Mouse (Mus musculus): ENCODE measurements around the gene Kdm4c.
A peak's percentile ranks its signal among the peaks of the same experiment; 100 is the strongest.
"Not testable (repeated sequence)": the region's sequence is repeated elsewhere in the genome, so short reads cannot be mapped to it uniquely, and the experiment has no call there.

The Kdm4c gene

GRCm38 (mm10) chr4:74242176-74242575, at the start of gene Kdm4c:
Gene Kdm4c (plus strand): TSS chr4:74242497.
- no peak for DNase-seq (ENCODE audit: low spot score)

DNA sequence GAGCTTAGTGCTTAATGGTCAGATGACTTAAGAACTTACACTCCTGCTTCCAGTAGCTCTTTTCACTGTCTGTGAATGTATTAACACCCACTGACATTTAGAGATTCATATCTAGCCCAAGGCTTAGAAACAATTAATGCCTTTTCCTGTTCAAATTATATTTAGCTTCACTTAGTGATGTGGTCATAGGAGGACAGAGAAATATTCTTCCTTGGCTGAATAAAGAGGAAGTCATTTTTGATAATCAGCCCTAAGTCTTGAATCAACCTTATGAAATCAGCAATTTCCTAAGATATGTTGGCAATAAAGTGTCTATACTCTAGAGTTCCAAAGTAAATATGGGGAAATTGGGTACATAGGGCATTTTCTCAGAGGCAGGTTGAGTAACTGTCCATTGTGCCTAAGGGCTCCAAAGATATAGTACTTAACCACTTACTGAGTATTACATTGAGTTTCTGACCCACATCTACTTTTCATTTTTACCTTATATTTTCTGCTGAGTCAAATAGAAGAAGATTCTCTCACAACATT, 41.0 kb upstream of the Kdm4c start:
- DNase-seq (ENCODE audit: low spot score), result no peak

- not testable (repeated sequence) for DNase-seq (ENCODE audit: low spot score)
These were observed 20.5 kb upstream of the Kdm4c start for GRCm38 (mm10) chr4:74221780-74222179.

- DNase-seq (ENCODE audit: low spot score), result no peak
These were observed 19.9 kb upstream of the Kdm4c start for GRCm38 (mm10) chr4:74222360-74222759.

DNA sequence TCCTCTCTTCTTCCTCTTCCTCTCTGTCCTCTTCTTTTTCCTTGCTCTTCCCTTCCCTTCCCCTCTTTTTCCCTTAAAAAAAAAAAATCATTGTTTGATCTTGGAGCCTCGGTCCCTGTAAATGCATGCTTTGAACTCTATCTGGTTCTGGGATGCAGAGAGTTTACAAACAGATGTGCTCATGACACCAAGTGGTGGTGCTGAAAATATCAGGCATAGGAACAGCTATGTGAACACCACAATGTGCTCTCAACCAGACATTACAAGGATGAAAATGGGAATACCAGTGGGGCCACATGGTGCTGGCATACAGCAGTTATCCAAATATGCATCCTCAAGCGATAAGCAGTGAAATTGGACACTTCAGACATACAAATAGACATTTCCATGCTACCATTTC, 18.1 kb upstream of the Kdm4c start:
- DNase-seq (ENCODE audit: low spot score), result no peak

DNA sequence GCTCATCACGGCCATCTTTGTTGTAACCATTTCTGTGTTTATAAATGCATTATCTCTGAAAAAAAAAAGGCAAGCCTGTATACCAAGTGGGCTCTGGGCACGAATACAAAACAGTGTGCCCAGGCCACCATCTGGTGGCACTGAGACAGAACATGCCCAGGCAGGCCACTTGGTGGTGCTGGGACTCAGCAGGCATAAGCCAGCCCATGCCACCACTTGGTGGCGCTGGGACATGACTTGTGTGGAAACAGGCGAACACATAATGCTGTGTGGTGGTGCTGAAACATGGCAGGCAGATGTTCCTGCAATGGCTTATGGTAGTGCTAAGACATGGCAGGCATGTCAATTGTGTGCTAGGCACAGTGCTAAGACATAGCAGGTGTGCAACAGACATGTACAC, 11.3 kb upstream of the Kdm4c start:
- DNase-seq (ENCODE audit: low spot score), result no peak

DNA sequence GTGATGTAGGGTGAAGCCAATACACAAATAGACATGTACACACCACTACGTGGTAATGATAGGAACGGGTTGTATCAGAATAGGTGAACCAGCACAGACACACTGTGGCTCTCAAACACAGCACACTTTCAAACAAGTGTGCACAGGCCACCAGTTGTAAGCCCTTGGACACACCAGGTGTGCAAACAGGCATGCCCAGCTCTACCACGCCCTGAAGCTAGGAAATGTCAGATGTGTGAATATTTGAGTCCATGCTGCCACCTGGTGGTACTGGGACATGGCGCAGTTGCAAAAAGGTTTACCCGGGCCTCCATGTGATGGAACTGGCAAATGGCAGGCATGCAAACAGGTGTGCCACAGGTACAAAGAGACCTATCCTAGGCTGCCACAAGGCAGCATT, 10.9 kb upstream of the Kdm4c start:
- DNase-seq (ENCODE audit: low spot score), result peak; percentile 36

DNA sequence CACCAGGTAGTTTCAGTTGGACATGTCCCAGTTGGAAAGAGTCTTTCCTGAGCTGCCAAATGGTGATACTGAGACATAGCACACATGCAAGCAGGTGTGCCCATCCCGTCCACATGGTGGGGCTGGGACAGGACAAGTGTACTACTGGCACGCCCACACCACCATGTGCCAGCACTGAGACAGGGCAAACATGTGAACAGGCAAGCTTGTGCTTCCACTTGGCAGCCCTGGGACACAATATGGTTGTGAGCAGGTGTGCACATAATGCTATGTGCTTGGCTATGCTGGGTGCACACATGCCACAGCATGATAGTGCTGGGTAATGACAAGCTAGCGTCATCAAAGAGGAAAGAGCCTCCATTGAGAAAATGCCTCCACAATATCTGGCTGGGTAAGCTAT, 8.8 kb upstream of the Kdm4c start:
- no peak for DNase-seq (ENCODE audit: low spot score)

GRCm38 (mm10) chr4:74251348-74252244, 9.3 kb downstream of the Kdm4c start:
- DNase-seq (ENCODE audit: low spot score), result peak; percentile 90

DNA sequence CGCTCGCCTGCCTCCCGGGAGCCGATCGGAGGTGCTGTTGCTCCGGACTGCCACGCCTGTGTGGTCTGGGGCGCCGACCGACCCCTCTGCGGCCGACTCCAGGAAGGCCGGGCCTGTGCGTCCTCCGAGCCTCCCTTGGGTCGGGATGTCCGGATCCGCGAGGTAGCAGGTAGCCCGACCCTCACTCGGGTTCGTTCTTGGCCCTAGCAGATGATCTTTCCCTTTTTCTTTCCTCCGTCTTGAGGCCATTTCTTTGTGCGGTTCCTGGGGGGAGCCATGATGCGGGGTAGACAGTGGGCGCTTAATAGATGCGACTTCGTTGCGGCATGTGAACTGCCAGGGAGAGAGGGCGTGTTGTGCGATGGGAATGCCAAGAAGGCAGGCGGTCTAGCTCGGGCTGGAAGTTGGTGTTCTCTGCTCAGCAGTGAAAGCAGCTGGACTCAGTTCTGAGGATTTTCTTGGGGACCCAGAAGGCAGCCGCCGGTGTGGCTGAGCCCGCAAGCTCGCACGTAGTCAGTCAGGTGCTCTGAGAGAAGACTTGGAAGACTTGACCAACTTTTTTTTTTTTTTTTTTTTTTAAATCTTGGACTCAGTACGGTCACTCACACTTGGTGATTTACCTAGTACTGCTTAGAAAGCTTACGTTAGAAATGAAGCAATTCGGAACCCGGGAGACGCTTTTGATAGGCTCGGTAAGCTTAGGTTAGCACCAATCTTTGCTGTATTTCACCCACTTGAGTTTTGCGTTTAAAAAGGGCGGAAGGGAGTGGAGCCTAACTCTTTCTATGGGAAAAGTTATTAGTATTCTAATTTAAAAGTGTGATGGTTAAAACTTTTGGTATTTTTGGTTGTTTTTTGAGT, 10.2 kb downstream of the Kdm4c start:
- DNase-seq (ENCODE audit: low spot score), result peak; percentile 26

DNA sequence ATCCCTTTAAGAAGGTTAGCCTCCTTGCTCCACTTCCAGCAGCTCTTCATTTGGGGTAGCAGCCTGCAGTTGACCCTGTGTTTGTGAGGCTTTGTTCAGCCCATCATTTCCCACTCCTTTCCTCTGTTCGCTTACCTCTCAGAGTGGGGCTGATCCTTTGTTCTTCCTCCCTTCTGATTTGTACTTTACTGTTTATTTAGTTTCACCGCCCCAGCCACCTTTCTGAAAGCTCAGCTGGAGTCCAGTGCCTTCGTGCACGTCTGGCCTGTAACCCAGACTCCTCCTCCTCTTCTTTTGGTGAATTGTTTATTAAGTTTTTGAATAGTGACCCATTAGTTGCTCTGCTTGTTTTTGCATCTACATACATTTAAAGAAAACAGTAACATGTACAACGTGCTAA, 15.6 kb downstream of the Kdm4c start:
- DNase-seq (ENCODE audit: low spot score), result no peak

GRCm38 (mm10) chr4:74258538-74258937, 16.2 kb downstream of the Kdm4c start:
- no peak for DNase-seq (ENCODE audit: low spot score)

DNA sequence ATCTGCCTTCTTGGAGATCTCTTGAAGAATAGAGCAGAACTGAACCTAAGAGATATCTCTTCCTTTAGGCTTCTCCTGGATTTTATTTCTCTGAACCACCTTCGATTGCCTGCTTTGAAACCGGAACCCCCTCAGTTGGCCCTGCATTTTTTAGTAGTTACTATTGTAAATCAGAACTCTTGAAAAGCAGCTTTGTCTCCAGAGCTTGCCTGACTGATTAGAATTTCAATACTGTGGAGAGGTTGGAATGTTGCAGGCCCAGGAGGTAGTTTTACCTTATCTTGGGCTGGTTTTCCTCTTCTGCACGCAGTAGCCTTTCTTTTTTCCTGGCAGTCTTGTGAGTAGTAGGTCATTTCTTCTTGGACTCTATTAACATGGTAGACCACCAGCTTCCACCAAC, 17.0 kb downstream of the Kdm4c start:
- DNase-seq (ENCODE audit: low spot score), result no peak

DNA sequence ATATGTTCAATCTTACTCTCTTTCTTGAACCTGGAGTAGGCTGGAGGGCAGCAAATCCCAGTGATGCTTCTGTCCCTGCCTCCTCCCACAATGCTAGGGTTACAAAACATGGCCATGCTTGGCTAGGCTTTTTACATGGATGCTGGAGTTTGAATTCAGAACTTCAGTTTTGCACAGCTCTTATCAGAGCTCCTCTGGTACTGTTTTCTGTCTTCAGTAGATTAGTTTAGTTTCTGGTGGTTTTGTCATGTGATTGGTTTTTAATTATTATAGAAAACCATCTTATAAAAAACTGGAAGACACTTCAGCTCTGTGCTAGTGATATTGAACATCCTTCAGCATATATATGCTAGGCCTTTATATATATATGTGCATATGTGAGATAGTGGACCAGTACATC, 19.6 kb downstream of the Kdm4c start:
- no peak for DNase-seq (ENCODE audit: low spot score)

GRCm38 (mm10) chr4:74264428-74264955, 22.2 kb downstream of the Kdm4c start:
- DNase-seq (ENCODE audit: low spot score), result no peak

- DNase-seq (ENCODE audit: low spot score), result no peak
These were observed 28.9 kb downstream of the Kdm4c start for GRCm38 (mm10) chr4:74271180-74271579.

DNA sequence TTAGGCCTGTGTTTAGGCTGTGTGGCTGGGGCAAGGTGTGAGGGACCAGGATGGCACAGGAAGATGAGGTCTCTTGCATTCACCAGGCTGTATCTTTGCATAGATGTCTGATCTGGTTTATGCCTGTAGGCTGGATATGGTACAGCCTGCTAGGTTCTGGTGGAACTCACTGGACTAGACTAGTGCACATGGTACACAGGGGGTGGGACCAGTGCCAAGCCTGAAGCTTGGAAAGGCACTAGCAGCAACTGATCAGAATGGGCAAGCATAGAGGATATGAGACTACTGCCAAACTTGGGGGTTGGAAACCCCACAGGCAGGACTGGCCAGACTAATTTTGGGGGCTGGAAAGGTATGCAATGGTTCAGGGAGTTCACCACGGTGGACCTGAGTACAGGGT, 35.2 kb downstream of the Kdm4c start:
- no peak for DNase-seq (ENCODE audit: low spot score)

DNA sequence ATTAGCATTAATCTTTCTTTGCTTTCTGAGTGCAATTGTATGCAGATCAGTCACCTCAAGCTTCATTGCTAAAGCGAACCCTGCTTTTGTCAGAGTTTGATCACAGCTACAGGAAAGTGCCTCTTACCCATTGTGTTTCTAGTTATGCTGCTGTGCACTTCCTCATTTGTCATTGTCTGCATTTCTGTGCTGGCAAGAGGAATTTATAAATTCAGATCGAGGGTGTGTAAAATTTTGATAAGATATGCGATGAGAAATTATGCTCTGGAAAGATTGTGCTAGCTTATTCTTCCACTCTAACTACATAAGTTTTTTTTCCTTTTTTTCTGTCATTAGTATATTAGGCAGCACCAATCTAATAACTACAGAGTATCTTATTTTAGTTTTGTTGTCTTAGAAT, 37.9 kb downstream of the Kdm4c start:
- no peak for DNase-seq (ENCODE audit: low spot score)

- DNase-seq (ENCODE audit: low spot score), result no peak
These were observed 45.6 kb downstream of the Kdm4c start for GRCm38 (mm10) chr4:74287851-74288250.

DNA sequence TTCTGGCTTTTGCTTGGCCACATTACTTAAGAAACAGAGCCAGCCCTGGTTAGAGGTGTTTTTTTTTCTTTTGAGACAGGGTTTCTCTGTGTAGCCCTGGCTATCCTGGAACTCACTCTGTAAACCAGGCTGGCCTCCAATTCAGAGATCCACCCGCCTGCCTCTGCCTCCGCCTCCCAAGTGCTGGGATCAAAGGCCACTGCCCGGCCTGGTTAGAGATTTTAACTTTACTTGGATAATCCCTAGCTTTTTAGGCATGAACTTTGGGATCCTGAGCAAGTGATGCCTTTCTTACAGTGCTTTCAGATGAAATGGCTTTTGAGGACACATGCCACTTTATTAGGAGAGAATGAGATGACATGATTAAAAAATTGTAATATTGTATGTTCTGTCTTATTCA, 52.4 kb downstream of the Kdm4c start:
- no peak for DNase-seq (ENCODE audit: low spot score)

DNA sequence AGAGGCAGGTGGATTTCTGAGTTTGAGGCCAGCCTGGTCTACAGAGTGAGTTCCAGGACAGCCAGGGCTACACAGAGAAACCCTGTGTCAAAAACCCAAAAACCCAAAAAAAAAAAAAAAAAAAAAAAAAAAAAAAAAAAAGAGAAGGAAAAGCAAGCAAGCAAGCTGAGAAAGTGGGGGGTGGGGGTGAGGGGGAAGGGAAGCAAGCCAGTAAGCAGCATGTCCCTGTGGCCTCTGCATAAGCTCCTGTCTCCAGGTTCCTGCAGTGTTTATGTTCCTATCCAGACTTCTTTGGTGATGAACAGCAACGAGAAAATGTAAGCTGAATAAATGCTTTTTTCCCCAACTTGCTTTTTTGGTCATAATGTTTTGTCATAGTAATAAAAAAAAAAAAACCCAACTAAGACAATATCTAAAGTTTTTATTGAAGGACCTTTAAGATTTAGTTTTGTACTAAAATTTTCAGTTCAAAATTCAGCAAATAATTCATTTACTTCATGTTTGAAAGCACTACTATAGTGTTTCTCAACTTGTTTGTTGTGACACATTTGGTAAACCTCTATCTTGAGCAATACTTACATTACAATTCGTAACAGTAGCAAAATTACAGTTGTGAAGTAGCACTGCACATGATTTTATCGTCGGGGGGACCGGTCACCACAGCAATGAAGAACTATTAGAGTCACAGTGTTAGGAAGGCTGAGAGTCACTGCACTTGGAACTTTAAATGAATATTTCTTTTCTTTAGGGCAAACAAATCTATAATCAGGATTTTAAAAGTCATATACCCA, 63.2 kb downstream of the Kdm4c start:
- no peak for DNase-seq (ENCODE audit: low spot score)

GRCm38 (mm10) chr4:74311135-74311534, 68.8 kb downstream of the Kdm4c start:
- DNase-seq (ENCODE audit: low spot score), result no peak
